Mouse (Mus musculus) mouse trophoblast stem cell (cell line): ENCODE data around the gene Pgd.

Experiments
- in situ Hi-C, 2 experiments: fragments of 300-500 bp; cut with MseI, MboI; formaldehyde crosslinking; loops; 2 replicates in 1 of 2; 3 replicates in 1 of 2; pipeline ENCODE4 v1.15.1; 2025

Gene Pgd

DNA sequence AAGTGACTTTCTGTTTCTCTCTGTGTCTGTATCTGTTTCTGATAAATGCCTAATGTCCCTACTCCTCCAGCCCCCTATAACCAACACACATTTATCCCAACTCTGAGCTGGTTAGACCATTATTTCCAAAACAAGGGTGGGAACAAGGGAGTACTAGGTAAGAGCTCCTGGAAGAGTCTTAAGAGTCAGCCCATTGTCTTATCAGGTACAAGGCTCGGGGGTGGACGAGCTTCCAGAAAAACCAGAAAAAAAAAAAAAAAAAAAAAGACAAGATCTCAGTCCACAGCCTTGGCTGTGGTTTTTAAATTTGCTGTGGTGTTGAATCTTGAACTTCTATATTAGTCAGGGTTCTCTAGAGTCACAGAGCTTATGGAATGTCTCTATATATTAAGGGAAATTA, 1.4 kb upstream of the Pgd start:
- in situ Hi-C loops: no loop called here

GRCm38 (mm10) chr4:149166957-149167611, 513 bp upstream of the Pgd start:
- in situ Hi-C loops: no loop called here

DNA sequence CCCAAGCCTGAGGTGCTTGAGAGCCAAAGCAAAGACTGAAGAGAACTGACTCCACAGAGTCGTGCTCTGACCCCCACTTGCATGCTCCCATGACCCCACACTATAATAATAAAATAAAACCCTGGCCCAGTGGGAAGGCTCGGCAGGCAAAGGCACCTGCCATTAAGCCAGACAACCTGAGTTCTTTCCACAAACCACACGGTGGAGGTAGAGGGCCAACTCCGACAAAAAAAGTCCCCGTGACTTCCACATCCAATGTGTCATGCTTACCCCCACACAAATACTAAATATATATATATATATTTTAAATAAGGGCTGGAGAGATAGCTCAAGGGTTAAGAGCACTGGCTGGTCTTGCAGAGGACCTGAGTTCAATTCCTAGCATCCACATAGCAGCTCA, 2.4 kb downstream of the Pgd start:
- in situ Hi-C loops: no loop called here

- in situ Hi-C loops: no loop called here
Observed at GRCm38 (mm10) chr4:149163196-149163595, 3.4 kb downstream of the Pgd start.

DNA sequence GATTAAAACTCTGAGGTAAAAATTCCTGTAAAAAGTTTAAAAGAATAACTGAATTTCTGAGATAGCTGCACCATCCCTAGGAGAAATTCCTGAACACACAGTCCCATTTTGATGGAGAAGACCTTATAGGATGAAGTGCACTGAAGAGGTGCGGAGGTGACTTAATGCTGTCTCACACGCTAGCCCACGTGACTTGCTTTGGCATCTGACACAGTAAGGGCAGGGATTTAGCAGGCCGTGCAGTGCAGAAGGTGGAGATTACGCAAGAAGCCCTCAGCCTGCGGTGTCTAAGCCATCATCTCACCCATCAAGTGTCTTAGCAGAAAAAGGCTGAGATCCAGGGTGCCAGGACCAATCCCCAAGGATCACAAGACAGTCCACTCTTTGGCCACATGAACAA, 5.4 kb downstream of the Pgd start:
- in situ Hi-C loops: no loop called here

- in situ Hi-C loops: no loop called here
Observed at GRCm38 (mm10) chr4:149159891-149160290, 6.7 kb downstream of the Pgd start.

GRCm38 (mm10) chr4:149159203-149159602, 7.4 kb downstream of the Pgd start:
- in situ Hi-C loops: no loop called here

GRCm38 (mm10) chr4:149157415-149157973, 9.1 kb downstream of the Pgd start:
- in situ Hi-C loops: no loop called here

- in situ Hi-C loops: no loop called here
Observed at GRCm38 (mm10) chr4:149155711-149156110, 10.9 kb downstream of the Pgd start.

DNA sequence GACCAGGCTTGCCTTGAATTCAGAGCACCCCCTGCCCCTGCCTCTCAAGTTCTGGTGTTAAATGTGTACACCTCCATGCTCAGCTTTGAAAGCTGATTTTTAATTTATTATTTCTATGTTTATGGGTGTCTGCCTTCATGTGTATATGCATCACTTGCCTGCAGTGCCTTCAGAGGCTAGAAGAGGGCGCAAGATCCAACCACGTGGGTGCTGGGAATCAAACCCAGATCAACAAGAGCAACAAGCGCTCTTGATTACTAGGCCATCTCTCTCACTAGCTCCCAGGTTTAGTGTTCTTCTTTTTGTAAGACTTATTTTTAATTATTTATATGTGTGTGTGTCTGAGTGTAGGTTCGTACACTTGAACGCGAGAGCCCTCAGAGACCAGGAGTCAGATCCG, 11.7 kb downstream of the Pgd start:
- in situ Hi-C loops: no loop called here

DNA sequence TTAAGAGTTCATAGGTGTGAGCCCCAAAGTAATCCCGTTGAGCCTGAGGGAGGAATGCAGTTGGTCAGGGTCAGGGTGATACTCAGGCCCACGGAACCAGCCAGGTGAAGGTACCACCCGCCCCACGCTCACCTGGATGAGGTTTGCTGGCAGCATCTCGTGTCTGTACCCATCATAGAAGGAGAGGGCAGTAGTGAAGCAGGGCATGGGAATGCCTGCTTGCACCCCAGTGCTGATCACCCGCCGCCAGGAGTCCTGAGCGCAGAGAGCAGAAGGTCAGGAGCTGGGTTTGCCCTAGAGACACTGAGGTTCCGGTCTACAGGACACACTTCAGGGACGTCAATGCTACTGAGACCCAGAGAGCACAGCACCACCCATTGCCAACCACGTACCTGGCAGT, 15.8 kb downstream of the Pgd start:
- in situ Hi-C loops: no loop called here

- in situ Hi-C loops: no loop called here
Observed at GRCm38 (mm10) chr4:149150256-149150655, 16.3 kb downstream of the Pgd start.

GRCm38 (mm10) chr4:149149611-149150010, 17.0 kb downstream of the Pgd start:
- in situ Hi-C loops: no loop called here

DNA sequence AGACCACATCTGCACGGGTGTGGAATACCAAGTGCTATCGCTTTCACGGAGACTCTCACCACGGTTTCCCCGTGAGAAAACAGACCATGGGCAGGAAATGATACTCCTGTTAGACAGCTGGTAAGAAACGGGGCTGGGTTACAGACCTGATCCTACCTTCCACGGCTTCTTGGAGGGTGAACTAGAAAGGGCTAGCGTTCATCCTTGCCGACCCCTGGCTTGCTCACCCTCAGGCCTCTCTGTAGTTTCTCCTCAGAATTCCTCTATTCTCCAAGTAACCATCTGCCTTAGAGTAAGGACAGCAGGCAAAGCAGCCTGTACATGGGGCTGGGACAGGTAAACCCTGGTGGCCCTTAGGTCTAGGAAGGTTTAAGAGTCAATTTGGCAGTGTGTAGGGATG, 17.4 kb downstream of the Pgd start:
- in situ Hi-C loops: no loop called here

GRCm38 (mm10) chr4:149148084-149148483, 18.5 kb downstream of the Pgd start:
- in situ Hi-C loops: no loop called here

GRCm38 (mm10) chr4:149147528-149147927, 19.0 kb downstream of the Pgd start:
- in situ Hi-C loops: no loop called here

- in situ Hi-C loops: no loop called here
Observed at GRCm38 (mm10) chr4:149145151-149145550, 21.4 kb downstream of the Pgd start.

DNA sequence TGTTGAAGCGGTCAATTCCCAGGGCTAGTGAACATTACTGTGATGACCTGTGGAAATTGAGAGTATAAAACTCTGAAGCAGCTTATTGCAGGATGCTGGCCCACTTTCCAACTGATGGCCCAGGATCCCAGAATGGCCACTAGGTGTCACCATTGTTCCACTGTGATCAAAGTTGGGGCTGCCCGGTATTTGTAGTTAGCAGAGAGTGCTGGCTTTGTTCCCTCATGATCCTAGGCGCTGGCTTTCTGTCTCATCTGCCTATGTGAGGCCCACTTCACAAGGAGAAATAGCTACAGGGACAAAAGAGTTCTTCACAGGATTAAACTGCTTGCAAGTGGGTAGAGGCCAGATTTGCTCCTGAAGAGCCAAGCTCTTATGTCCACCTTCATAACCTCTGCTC, 22.1 kb downstream of the Pgd start:
- in situ Hi-C loops: no loop called here

DNA sequence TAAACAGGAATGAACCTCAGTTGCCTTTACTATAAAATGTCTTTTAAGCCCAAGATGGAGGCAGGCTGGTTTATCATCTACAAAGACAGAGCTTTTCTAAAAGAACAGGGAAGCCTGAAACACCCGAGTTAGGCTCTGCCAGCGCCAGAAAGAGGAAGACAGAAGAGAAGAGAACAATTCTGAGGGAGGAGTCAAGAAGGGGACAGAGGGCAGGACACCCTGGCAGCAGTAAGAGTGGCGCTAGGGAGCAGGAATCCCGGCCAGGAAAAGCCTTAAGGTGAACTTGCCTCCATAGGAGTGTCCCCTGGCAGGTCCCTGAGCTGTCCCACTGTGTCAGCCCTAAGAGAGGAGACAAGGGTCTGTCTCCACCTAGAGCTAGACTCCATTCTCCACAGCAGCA, 23.0 kb downstream of the Pgd start:
- in situ Hi-C loops: no loop called here

DNA sequence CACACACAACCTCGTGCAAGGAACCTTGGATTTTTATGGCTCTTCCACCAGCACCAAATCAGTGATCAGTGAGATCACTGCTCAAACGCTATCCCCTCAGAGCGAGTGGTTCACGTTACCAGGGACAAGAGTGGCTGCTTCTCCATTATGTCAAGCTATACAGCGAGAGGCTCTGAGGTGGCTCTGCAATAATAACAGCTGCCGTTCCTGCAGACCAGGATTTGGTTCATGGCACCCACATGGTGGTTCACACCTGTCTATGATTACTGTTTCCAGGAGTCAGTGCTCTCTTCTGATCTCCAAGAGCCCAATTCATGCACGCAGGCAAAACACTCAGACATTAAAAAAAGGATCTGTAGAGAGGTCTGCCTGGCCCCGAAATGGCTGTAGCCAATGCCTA, 28.1 kb downstream of the Pgd start:
- in situ Hi-C loops: no loop called here

DNA sequence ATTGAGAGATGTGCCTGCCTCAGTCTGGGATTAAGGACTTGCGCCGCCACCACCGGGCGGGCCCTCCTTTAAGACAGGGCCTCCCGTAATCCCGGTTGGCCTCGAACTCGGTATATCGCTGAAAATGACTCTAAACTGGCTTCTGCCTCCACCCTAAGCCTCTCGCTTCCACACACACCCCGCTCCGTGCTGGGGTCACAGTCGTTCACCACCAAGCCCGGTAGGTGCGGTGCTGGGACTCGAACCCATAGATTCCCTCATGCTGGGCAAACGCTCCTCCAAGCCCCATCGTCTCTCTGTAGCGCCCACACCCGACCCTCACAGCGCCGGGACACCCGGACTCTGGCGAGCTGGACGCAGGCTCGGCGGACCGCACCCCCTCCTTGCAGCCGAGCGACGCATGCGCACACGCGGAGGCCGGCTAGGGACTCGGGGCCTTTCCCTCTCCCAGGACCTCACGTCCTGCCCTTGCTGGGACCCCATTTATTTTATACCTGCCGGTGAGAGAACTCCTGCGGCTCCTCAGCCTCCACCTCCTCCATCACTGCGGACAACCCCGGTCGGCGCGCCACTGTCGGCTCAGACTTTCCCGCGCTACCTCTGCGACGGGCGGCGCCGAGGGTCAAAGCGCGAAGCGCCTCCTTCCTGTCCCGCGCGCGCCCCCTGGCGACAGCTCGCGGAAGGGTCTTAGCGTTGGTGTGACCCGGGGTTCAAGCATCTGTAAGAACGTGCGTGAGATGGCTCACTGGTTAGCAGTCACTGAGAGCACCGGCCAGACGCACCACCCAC, 29.4 kb downstream of the Pgd start, which contains the start of gene Cenps:
Gene Cenps, minus strand, starts transcription at position 648 of the 789 bp plus-strand sequence.
- in situ Hi-C loops: no loop called here

GRCm38 (mm10) chr4:149136116-149136850, 30.3 kb downstream of the Pgd start:
- in situ Hi-C loops: no loop called here
